Mouse (Mus musculus): ENCODE results near the gene Rtn4rl2.

DNA sequence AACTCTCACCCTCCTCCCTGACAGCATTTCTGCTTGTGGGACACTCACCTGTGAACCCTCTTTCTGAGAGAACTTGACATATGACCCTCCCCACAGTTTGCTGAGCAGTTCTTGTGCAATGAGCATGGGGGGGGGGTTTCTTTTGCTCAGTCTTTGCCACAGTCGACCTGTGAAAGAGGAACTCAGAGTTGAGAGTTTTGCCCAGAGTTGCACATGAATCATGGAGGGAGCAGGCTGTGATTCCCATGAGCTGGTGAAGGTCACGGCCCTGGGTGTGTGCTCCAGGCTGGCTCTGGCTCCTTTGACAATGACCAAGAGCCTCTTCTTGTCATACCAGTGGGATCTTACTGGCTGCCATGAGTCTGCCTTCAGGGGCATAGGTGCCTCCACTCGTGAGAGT, 24.3 kb downstream of the Rtn4rl2 start:
- TF ChIP-seq POLR2A (IDR thresholded peaks at IDR 0.05; ENCODE audit: control insufficient read depth, low read depth, low read length) (no peak), CTCF (IDR thresholded peaks at IDR 0.05; ENCODE audit: control insufficient read depth, insufficient read depth, insufficient replicate concordance, low read depth, low read length) (no peak)
